Mouse (Mus musculus): ENCODE results near the gene Senp3.

GRCm38 (mm10) chr11:69692196-69692811, 10.4 kb upstream of the Senp3 start:
- TF ChIP-seq TAL1 (IDR thresholded peaks at IDR 0.05; ENCODE audit: low read length) = no peak
- no peak for TF ChIP-seq GATA1 (IDR thresholded peaks at IDR 0.05; ENCODE audit: low read length)

All from erythroblast, embryonic 14.5 days (primary cell).